Mouse (Mus musculus) midbrain, embryonic 12.5 days (tissue): ENCODE data around the gene Kdm2a. TPM values are rescaled to one million over a fixed set of nuclear protein-coding genes. Genes with fewer than 3 reads are reported as not detected.

ENCODE experiments used
- ATAC-seq: fragments of 200-750 bp; cut with Nextera tagmentation; 2 replicates; pipeline ENCODE4 v1.8.0; 2017; ENCODE audit warnings: low read depth, moderate TSS enrichment, moderate library complexity; ENCODE audit not compliant: low FRiP score
- H3K27ac ChIP-seq: fragments of 300-500 bp; sonication (generic); replicated peaks from 2 replicates; pipeline ENCODE4 v1.5.1; 2016; ENCODE audit warnings: mild to moderate bottlenecking
- H3K27me3 ChIP-seq: fragments of 300-500 bp; sonication (generic); 2 replicates; pipeline ENCODE4 v1.6.1; 2016; ENCODE audit warnings: mild to moderate bottlenecking
- H3K36me3 ChIP-seq: fragments of 300-500 bp; sonication (generic); 2 replicates; pipeline ENCODE4 v1.6.1; 2016
- H3K4me1 ChIP-seq: fragments of 300-500 bp; sonication (generic); 2 replicates; pipeline ENCODE4 v1.6.1; 2016
- H3K4me2 ChIP-seq: fragments of 300-500 bp; sonication (generic); replicated peaks from 2 replicates; pipeline ENCODE4 v1.6.1; 2016; ENCODE audit warnings: mild to moderate bottlenecking, moderate library complexity
- H3K4me3 ChIP-seq: fragments of 300-500 bp; sonication (generic); 2 replicates; pipeline ENCODE4 v1.5.1; 2016; ENCODE audit warnings: mild to moderate bottlenecking
- H3K9ac ChIP-seq: fragments of 300-500 bp; sonication (generic); replicated peaks from 2 replicates; pipeline ENCODE4 v1.6.1; 2016; ENCODE audit warnings: mild to moderate bottlenecking, moderate library complexity
- H3K9me3 ChIP-seq: fragments of 300-500 bp; sonication (generic); 2 replicates; pipeline ENCODE4 v1.6.1; 2016; ENCODE audit warnings: mild to moderate bottlenecking
- WGBS: fragments of 180-500 bp; shearing (Covaris S2); methylation state at CpG from one replicate; pipeline ENCODE4 v1.1.7; 2016; 5-methylcytosine and 5-hydroxymethylcytosine counted together
- polyA plus RNA-seq: library from polyadenylated mRNA; unstranded; fragments of >200 nt; fragmentation: Nextera tagmentation; extraction: Ambion mirVana; gene quantifications from 2 replicates; pipeline ENCODE4 v1.2.1, GENCODE M21; 2016

The Kdm2a gene
- 58.0 and 63.2 TPM in 2 replicates for polyA plus RNA-seq

- Histone ChIP-seq H3K36me3 (peaks cover 2% of the 10 kb centered on the region; the same call in 1 of the 2 replicates), H3K27me3 (0 out of 2 replicates have a peak, but pooled peaks cover 7% of the 10 kb centered on the region), H3K9ac (peak within 1 kb of the TSS; percentile 100), H3K27ac (peak within 1 kb of the TSS; percentile 97), H3K4me2 (peak within 1 kb of the TSS; percentile 77), H3K4me1 (peaks cover 24% of the 10 kb centered on the region), H3K9me3 (no peaks in the 10 kb centered on the region), H3K4me3 (peak within 1 kb of the TSS; percentile 99)
- WGBS, result 1% methylated on average over 79 of the region's 82 CpGs
- ATAC-seq, result peak; percentile 42
These were observed at the start of gene Kdm2a for GRCm38 (mm10) chr19:4397798-4398629. TSS of gene Kdm2a (minus strand) at chr19:4398285.

- 86% methylated on average over 9 of the region's 9 CpGs for WGBS
- Histone ChIP-seq H3K9me3 (no peaks in the 10 kb centered on the region), H3K9ac (no peak overlapping the region), H3K27me3 (no peaks in the 10 kb centered on the region), H3K4me2 (no peak overlapping the region), H3K27ac (no peak overlapping the region), H3K4me3 (no peak overlapping the region), H3K4me1 (0 out of 2 replicates have a peak, but pooled peaks cover 3% of the 10 kb centered on the region), H3K36me3 (no peaks in the 10 kb centered on the region)
- ATAC-seq, result no peak
These were observed 49.4 kb upstream of the Kdm2a start for GRCm38 (mm10) chr19:4447445-4447844.

GRCm38 (mm10) chr19:4446661-4447420 is 48.8 kb upstream of the Kdm2a start:
- Histone ChIP-seq H3K27me3 (no peaks in the 10 kb centered on the region), H3K4me1 (peaks cover 2% of the 10 kb centered on the region; the same call in 1 of the 2 replicates), H3K36me3 (no peaks in the 10 kb centered on the region), H3K4me3 (no peak overlapping the region), H3K9ac (no peak overlapping the region), H3K27ac (no peak overlapping the region), H3K4me2 (no peak overlapping the region), H3K9me3 (no peaks in the 10 kb centered on the region)
- no peak for ATAC-seq
- WGBS, result 82% methylated on average over 8 of the region's 8 CpGs

GRCm38 (mm10) chr19:4442408-4442807 is 44.3 kb upstream of the Kdm2a start:
- no peak for ATAC-seq
- H3K4me3 ChIP-seq, result no peak overlapping the region

GRCm38 (mm10) chr19:4441621-4442161 is 43.6 kb upstream of the Kdm2a start:
- no peak for ATAC-seq
- H3K4me2 ChIP-seq, result no peak overlapping the region
- H3K36me3 ChIP-seq, result no peaks in the 10 kb centered on the region
- no peaks in the 10 kb centered on the region for H3K9me3 ChIP-seq
- peaks cover 36% of the 10 kb centered on the region for H3K27me3 ChIP-seq
- peaks cover 22% of the 10 kb centered on the region for H3K4me1 ChIP-seq
- WGBS, result 48% methylated on average over 10 of the region's 10 CpGs
- H3K9ac ChIP-seq, result no peak overlapping the region
- no peak overlapping the region for H3K4me3 ChIP-seq
- H3K27ac ChIP-seq, result no peak overlapping the region

More at GRCm38 (mm10) chr19:4442408-4442807, 44.3 kb upstream of the Kdm2a start:
- WGBS, result 11% methylated on average over 3 of the region's 3 CpGs
- no peak overlapping the region for H3K9ac ChIP-seq
- H3K27me3 ChIP-seq, result peaks cover 36% of the 10 kb centered on the region
- H3K27ac ChIP-seq, result no peak overlapping the region
- H3K9me3 ChIP-seq, result no peaks in the 10 kb centered on the region
- H3K4me2 ChIP-seq, result no peak overlapping the region
- peaks cover 22% of the 10 kb centered on the region for H3K4me1 ChIP-seq
- no peaks in the 10 kb centered on the region for H3K36me3 ChIP-seq

GRCm38 (mm10) chr19:4441090-4441591 is 43.1 kb upstream of the Kdm2a start:
- 20% methylated on average over 6 of the region's 6 CpGs for WGBS
- Histone ChIP-seq H3K9me3 (no peaks in the 10 kb centered on the region), H3K36me3 (no peaks in the 10 kb centered on the region), H3K4me3 (no peak overlapping the region), H3K9ac (no peak overlapping the region), H3K4me1 (peaks cover 22% of the 10 kb centered on the region), H3K27me3 (peaks cover 36% of the 10 kb centered on the region), H3K27ac (no peak overlapping the region), H3K4me2 (no peak overlapping the region)
- ATAC-seq, result no peak

GRCm38 (mm10) chr19:4440222-4440621 is 42.1 kb upstream of the Kdm2a start:
- ATAC-seq, result no peak
- Histone ChIP-seq H3K9me3 (no peaks in the 10 kb centered on the region), H3K4me1 (peaks cover 22% of the 10 kb centered on the region), H3K4me2 (peak overlapping the region; percentile 75; the same call in 1 of the 2 replicates), H3K9ac (no peak overlapping the region), H3K27ac (no peak overlapping the region), H3K36me3 (no peaks in the 10 kb centered on the region), H3K4me3 (no peak overlapping the region), H3K27me3 (peaks cover 39% of the 10 kb centered on the region)
- 11% methylated on average over 8 of the region's 8 CpGs for WGBS

GRCm38 (mm10) chr19:4439161-4439801 is 41.2 kb upstream of the Kdm2a start, which contains the start of gene Rhod:
TSS of gene Rhod (minus strand) at chr19:4439432.
- Histone ChIP-seq H3K4me2 (peak within 1 kb of the TSS; percentile 75), H3K9ac (peak within 1 kb of the TSS; percentile 64), H3K9me3 (no peaks in the 10 kb centered on the region), H3K27me3 (peaks cover 39% of the 10 kb centered on the region), H3K36me3 (no peaks in the 10 kb centered on the region), H3K27ac (no peak within 1 kb of the TSS), H3K4me1 (peaks cover 22% of the 10 kb centered on the region), H3K4me3 (peak within 1 kb of the TSS; percentile 57)
- WGBS, result under 1% methylated on average over 43 of the region's 51 CpGs
- ATAC-seq, result 0 out of 2 replicates have a peak, but pooled peaks have one; percentile 30

- no peak for ATAC-seq
- WGBS, result 5% methylated on average over 8 of the region's 8 CpGs
- peak overlapping the region; percentile 75 for H3K4me2 ChIP-seq
- no peak overlapping the region for H3K27ac ChIP-seq
- H3K4me1 ChIP-seq, result peaks cover 22% of the 10 kb centered on the region
- H3K27me3 ChIP-seq, result peaks cover 39% of the 10 kb centered on the region
- no peaks in the 10 kb centered on the region for H3K9me3 ChIP-seq
- H3K4me3 ChIP-seq, result peak overlapping the region; percentile 57
- peak overlapping the region; percentile 64; the same call in 1 of the 2 replicates for H3K9ac ChIP-seq
- H3K36me3 ChIP-seq, result no peaks in the 10 kb centered on the region
These were observed 40.7 kb upstream of the Kdm2a start for GRCm38 (mm10) chr19:4438791-4439160.

- H3K4me2 ChIP-seq, result no peak overlapping the region
- no peak overlapping the region for H3K27ac ChIP-seq
- peaks cover 39% of the 10 kb centered on the region for H3K27me3 ChIP-seq
- WGBS, result 82% methylated on average over 6 of the region's 6 CpGs
- no peaks in the 10 kb centered on the region for H3K9me3 ChIP-seq
- H3K4me1 ChIP-seq, result peaks cover 22% of the 10 kb centered on the region
- no peaks in the 10 kb centered on the region for H3K36me3 ChIP-seq
- no peak overlapping the region for H3K9ac ChIP-seq
- H3K4me3 ChIP-seq, result no peak overlapping the region
- no peak for ATAC-seq
These were observed 39.8 kb upstream of the Kdm2a start for GRCm38 (mm10) chr19:4437886-4438285.

- Histone ChIP-seq H3K27ac (no peak overlapping the region), H3K4me3 (no peak overlapping the region), H3K4me1 (peaks cover 18% of the 10 kb centered on the region), H3K9ac (no peak overlapping the region), H3K9me3 (no peaks in the 10 kb centered on the region), H3K36me3 (no peaks in the 10 kb centered on the region), H3K27me3 (peaks cover 39% of the 10 kb centered on the region), H3K4me2 (no peak overlapping the region)
- no peak for ATAC-seq
- whole genome bisulfite sequencing, result 89% methylated on average over 3 of the region's 3 CpGs
These were observed 38.2 kb upstream of the Kdm2a start for GRCm38 (mm10) chr19:4436254-4436653.
